Mouse (Mus musculus) forebrain, embryonic 15.5 days (tissue): ENCODE data around the gene Ap1ar. TPM values are rescaled to one million over a fixed set of nuclear protein-coding genes. Genes with fewer than 3 reads are reported as not detected.
"Not testable (repeated sequence)": the region's sequence is repeated elsewhere in the genome, so short reads cannot be mapped to it uniquely, and the experiment has no call there.

ENCODE experiments used
- ATAC-seq: fragments of 200-750 bp; cut with Nextera tagmentation; replicated peaks from 2 replicates; pipeline ENCODE4 v1.8.0; 2017; ENCODE audit warnings: mild to moderate bottlenecking, moderate TSS enrichment, moderate library complexity
- H3K27ac ChIP-seq: fragments of 300-500 bp; sonication (generic); replicated peaks from 2 replicates; pipeline ENCODE4 v1.5.1; 2015; ENCODE audit warnings: mild to moderate bottlenecking, inconsistent platforms
- H3K27me3 ChIP-seq: fragments of 300-500 bp; sonication (generic); 2 replicates; pipeline ENCODE4 v1.6.1; 2015; ENCODE audit warnings: inconsistent platforms
- H3K36me3 ChIP-seq: fragments of 300-500 bp; sonication (generic); 2 replicates; pipeline ENCODE4 v1.6.1; 2015; ENCODE audit warnings: mild to moderate bottlenecking, inconsistent platforms
- H3K4me1 ChIP-seq: fragments of 300-500 bp; sonication (generic); 2 replicates; pipeline ENCODE4 v1.6.1; 2015; ENCODE audit warnings: inconsistent platforms
- H3K4me2 ChIP-seq: fragments of 300-500 bp; sonication (generic); replicated peaks from 2 replicates; pipeline ENCODE4 v1.6.1; 2015; ENCODE audit warnings: mild to moderate bottlenecking, inconsistent platforms
- H3K4me3 ChIP-seq: fragments of 300-500 bp; sonication (generic); 2 replicates; pipeline ENCODE4 v1.5.1; 2015; ENCODE audit warnings: mild to moderate bottlenecking, inconsistent platforms
- H3K9ac ChIP-seq: fragments of 300-500 bp; sonication (generic); replicated peaks from 2 replicates; pipeline ENCODE4 v1.6.1; 2015; ENCODE audit warnings: mild to moderate bottlenecking, inconsistent platforms
- H3K9me3 ChIP-seq: fragments of 300-500 bp; sonication (generic); 2 replicates; pipeline ENCODE4 v1.6.1; 2016; ENCODE audit warnings: inconsistent platforms
- WGBS: fragments of 180-500 bp; shearing (Covaris S2); methylation state at CpG from one replicate; pipeline ENCODE4 v1.1.7; 2015; ENCODE audit warnings: mixed read lengths; 5-methylcytosine and 5-hydroxymethylcytosine counted together
- polyA plus RNA-seq: library from polyadenylated mRNA; unstranded; fragments of >200 nt; fragmentation: Nextera tagmentation; extraction: Ambion mirVana; gene quantifications from 2 replicates; pipeline ENCODE4 v1.2.1, GENCODE M21; 2015

The Ap1ar gene
- polyA plus RNA-seq, 1 experiment from 2014 or later = 89.2 TPM

DNA sequence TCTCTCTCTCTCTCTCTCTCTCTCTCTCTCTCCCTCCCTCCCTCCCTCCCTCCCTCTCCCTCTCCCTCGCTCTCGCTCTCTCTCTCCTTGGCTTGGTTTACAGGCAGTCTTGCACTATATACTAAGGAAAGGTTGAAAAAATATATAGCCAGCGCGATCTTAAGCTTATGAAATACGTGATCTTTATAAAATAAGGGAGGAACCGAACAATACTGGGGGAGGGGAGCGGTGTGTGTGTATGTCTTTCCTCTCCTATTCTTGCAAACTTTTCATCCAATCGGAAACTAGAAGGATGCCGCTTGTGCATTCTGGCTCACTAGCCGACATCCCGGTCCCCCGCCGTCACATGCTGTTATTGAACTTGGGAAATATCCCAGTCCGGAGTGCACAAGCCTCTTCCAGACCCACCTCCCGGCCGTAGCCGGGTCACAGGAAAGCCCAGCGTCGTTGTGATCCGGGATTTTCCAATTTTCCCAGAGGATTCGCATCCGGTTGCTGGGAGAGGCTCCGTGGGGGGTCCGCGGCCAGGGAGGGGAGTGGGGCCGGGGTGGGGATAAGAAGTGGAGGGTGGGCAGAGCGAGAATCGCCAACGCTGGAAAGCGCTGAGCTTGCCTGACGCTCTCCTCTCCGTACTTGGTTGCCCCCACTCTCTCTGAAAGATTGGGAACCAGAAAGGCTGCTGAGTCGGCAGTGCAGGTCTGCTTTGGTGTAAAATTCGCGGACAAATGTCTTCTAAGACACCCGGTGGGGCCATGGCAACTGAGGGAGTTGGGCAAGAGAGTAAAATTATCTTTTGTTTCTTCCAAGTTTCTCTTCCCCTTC, 46.9 kb downstream of the Ap1ar start:
- H3K9me3 ChIP-seq = no peaks in the 10 kb centered on the region
- H3K36me3 ChIP-seq = no peaks in the 10 kb centered on the region
- peaks cover 14% of the 10 kb centered on the region for H3K27me3 ChIP-seq
- peaks cover 23% of the 10 kb centered on the region for H3K4me1 ChIP-seq
- peak; percentile 62 for ATAC-seq
- under 1% methylated on average over 36 of the region's 36 CpGs for WGBS
- H3K9ac ChIP-seq = peak overlapping the region; percentile 54
- H3K27ac ChIP-seq = no peak overlapping the region; the same call in 1 of the 2 replicates
- peak overlapping the region; percentile 58 for H3K4me3 ChIP-seq
- H3K4me2 ChIP-seq = peak overlapping the region; percentile 99

- Histone ChIP-seq H3K27ac (no peak within 1 kb of the TSS; the same call in 1 of the 2 replicates), H3K27me3 (peaks cover 15% of the 10 kb centered on the region)
Observed at GRCm38 (mm10) chr3:127789500-127790191, 47.7 kb downstream of the Ap1ar start, which contains the start of gene Tifa. TSS of gene Tifa (plus strand) at chr3:127789805.

DNA sequence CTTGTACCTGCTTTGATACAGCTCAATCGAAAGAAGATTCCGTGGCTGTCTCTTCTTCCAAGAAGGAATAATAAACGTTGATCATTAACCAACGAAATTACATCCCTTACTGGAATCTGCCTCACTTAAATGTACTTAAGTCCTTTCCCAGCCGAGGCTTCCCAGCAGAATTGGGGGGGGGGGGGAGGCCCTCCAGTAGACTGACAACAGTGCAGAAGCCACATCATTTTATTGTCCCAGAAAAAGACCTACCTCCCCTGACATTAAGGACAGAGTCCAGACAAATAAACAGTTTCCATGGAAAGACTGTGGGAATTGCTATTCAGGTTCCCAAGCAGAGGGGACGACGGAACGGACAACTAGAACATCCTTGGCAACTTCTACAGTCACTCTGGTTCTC, 48.4 kb downstream of the Ap1ar start:
- H3K9ac ChIP-seq = no peak overlapping the region
- no peak for ATAC-seq
- H3K27ac ChIP-seq = no peak overlapping the region
- peaks cover 16% of the 10 kb centered on the region for H3K27me3 ChIP-seq
- H3K36me3 ChIP-seq = no peaks in the 10 kb centered on the region
- H3K4me3 ChIP-seq = peak overlapping the region; percentile 58; the same call in 1 of the 2 replicates
- H3K9me3 ChIP-seq = no peaks in the 10 kb centered on the region
- 27% methylated on average over 8 of the region's 8 CpGs for WGBS
- H3K4me2 ChIP-seq = peak overlapping the region; percentile 99; the same call in 1 of the 2 replicates
- peaks cover 23% of the 10 kb centered on the region for H3K4me1 ChIP-seq

More at GRCm38 (mm10) chr3:127789500-127790191, 47.7 kb downstream of the Ap1ar start, which contains the start of gene Tifa:
- Histone ChIP-seq H3K9me3 (no peaks in the 10 kb centered on the region), H3K9ac (peak within 1 kb of the TSS; percentile 54), H3K4me2 (peak within 1 kb of the TSS; percentile 99), H3K4me1 (peaks cover 23% of the 10 kb centered on the region), H3K36me3 (no peaks in the 10 kb centered on the region), H3K4me3 (peak within 1 kb of the TSS; percentile 58)
- peak; percentile 66 for ATAC-seq
- WGBS = under 1% methylated on average over 44 of the region's 44 CpGs

GRCm38 (mm10) chr3:127788038-127788437, 49.3 kb downstream of the Ap1ar start:
- Histone ChIP-seq H3K9ac (no peak overlapping the region), H3K4me1 (peaks cover 23% of the 10 kb centered on the region), H3K27me3 (peaks cover 16% of the 10 kb centered on the region), H3K4me3 (no peak overlapping the region), H3K27ac (no peak overlapping the region), H3K4me2 (no peak overlapping the region), H3K36me3 (no peaks in the 10 kb centered on the region), H3K9me3 (no peaks in the 10 kb centered on the region)
- no peak for ATAC-seq
- 51% methylated on average over 7 of the region's 7 CpGs for WGBS

GRCm38 (mm10) chr3:127787032-127787431, 50.3 kb downstream of the Ap1ar start:
- peaks cover 23% of the 10 kb centered on the region for H3K4me1 ChIP-seq
- no peak overlapping the region for H3K4me2 ChIP-seq
- no peak overlapping the region for H3K9ac ChIP-seq
- no peaks in the 10 kb centered on the region for H3K9me3 ChIP-seq
- no peak overlapping the region for H3K4me3 ChIP-seq
- H3K36me3 ChIP-seq = no peaks in the 10 kb centered on the region
- H3K27me3 ChIP-seq = peaks cover 12% of the 10 kb centered on the region
- ATAC-seq = no peak
- no peak overlapping the region for H3K27ac ChIP-seq

DNA sequence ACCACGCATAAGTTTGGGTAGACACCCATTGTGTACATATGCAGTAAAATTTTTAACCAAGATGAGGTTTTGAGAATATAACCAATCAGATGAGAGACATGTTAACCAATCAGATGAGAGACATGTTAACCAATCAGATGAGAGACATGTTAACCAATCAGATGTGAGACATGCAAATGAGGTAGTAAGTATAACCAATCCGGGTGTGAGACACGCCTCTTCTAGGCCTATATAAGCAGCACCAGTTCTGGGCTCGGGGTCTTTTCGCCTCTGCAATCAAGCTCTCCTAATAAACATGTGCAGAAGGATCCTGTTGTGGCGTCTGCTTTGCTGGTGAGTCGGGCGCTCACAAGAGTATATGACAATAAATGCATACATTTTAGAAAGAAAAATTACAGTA, 53.6 kb downstream of the Ap1ar start:
- H3K27ac ChIP-seq, H3K4me2 ChIP-seq, H3K9ac ChIP-seq, H3K4me3 ChIP-seq, H3K4me1 ChIP-seq, H3K36me3 ChIP-seq, H3K9me3 ChIP-seq, ATAC-seq: not testable (repeated sequence)
- WGBS = 95% methylated on average over 8 of the region's 8 CpGs
- peaks cover 12% of the 10 kb centered on the region for H3K27me3 ChIP-seq

DNA sequence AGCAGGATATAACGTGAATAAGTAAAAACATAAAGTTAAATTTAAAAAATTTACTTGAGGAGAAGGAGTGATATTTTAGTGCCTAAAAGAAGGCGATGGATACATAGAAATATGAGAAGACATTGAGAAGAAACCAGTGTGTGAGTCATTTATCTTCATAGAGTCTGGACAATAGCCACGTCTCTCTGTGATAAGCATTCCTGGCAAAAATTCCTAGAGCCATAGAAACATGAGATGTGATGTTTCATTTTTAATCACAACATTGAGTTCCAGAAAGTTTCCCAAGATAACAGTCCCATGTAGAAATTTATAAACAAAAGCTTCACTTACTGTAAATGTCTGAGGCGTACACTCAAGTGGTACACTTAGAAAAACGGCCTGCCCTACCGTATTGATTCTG, 54.4 kb downstream of the Ap1ar start:
- 92% methylated on average over 6 of the region's 6 CpGs for WGBS
- H3K9me3 ChIP-seq = no peaks in the 10 kb centered on the region
- H3K27ac ChIP-seq = no peak overlapping the region
- H3K36me3 ChIP-seq = no peaks in the 10 kb centered on the region
- H3K4me2 ChIP-seq = no peak overlapping the region
- H3K9ac ChIP-seq = no peak overlapping the region
- H3K27me3 ChIP-seq = peaks cover 8% of the 10 kb centered on the region
- ATAC-seq = no peak
- H3K4me3 ChIP-seq = no peak overlapping the region
- peaks cover 7% of the 10 kb centered on the region for H3K4me1 ChIP-seq

DNA sequence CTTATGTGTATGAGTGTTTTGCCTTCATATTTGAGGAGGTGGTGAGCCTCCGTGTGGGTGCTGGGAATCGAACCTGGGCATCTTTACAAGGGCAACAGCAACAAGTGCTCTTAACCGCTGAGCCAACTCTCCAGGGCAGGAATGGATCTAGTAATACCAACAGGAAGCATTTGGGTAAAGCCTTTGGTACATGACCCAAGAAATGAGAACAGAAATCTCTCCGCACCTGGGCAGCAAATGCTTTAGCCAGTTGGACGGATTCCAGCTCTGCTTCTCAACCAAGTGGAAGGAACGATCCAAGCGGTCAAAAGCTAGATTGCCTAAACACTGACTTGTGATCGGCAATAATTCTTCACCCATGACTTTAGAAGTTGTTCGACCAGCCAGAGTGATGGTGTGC, 56.4 kb downstream of the Ap1ar start:
- Histone ChIP-seq H3K27ac (no peak overlapping the region), H3K9ac (no peak overlapping the region), H3K27me3 (0 out of 2 replicates have a peak, but pooled peaks cover 2% of the 10 kb centered on the region), H3K4me2 (no peak overlapping the region), H3K4me1 (peaks cover 7% of the 10 kb centered on the region), H3K4me3 (no peak overlapping the region), H3K36me3 (no peaks in the 10 kb centered on the region), H3K9me3 (no peaks in the 10 kb centered on the region)
- 93% methylated on average over 9 of the region's 9 CpGs for WGBS
- ATAC-seq = no peak

- WGBS = 3% methylated on average over 24 of the region's 24 CpGs
- peaks cover 7% of the 10 kb centered on the region for H3K4me1 ChIP-seq
- H3K9ac ChIP-seq = peak within 1 kb of the TSS; percentile 25
Observed at GRCm38 (mm10) chr3:127780021-127780644, 57.2 kb downstream of the Ap1ar start, which contains the start of gene Alpk1. TSS of gene Alpk1 (minus strand) at chr3:127780527.

DNA sequence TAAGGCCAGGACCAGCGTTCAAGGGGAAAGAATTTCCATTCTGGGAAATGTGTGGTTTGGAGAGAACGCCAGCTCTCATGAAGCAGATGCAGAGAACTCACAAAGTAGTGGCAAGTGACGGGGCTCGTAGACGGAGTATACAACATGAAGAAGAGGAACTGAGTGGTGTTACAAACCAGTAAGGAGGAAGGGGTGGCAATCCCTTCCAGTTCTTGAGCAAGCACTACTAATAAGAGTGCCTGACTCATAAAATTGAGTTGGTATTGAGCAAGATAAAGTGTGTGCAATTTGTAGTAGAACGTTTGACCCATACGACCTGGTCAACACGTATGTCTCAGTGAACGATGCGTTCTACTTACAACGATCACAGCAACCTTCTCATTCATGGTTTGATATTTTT, 68.2 kb downstream of the Ap1ar start:
- no peak for ATAC-seq
- Histone ChIP-seq H3K4me3 (no peak overlapping the region), H3K4me1 (no peaks in the 10 kb centered on the region), H3K36me3 (no peaks in the 10 kb centered on the region), H3K9ac (no peak overlapping the region), H3K27ac (no peak overlapping the region), H3K9me3 (no peaks in the 10 kb centered on the region), H3K4me2 (no peak overlapping the region), H3K27me3 (no peaks in the 10 kb centered on the region)
- WGBS = 92% methylated on average over 11 of the region's 11 CpGs

More at GRCm38 (mm10) chr3:127780021-127780644, 57.2 kb downstream of the Ap1ar start, which contains the start of gene Alpk1:
- H3K9me3 ChIP-seq = no peaks in the 10 kb centered on the region
- no peaks in the 10 kb centered on the region for H3K36me3 ChIP-seq
- H3K27me3 ChIP-seq = 0 out of 2 replicates have a peak, but pooled peaks cover 2% of the 10 kb centered on the region
- ATAC-seq = peak; percentile 64
- H3K4me2 ChIP-seq = peak within 1 kb of the TSS; percentile 58
- H3K4me3 ChIP-seq = peak within 1 kb of the TSS; percentile 40
- H3K27ac ChIP-seq = no peak within 1 kb of the TSS

- Histone ChIP-seq H3K4me2 (no peak overlapping the region), H3K9me3 (no peaks in the 10 kb centered on the region), H3K9ac (no peak overlapping the region), H3K4me3 (no peak overlapping the region), H3K27ac (no peak overlapping the region), H3K27me3 (peaks cover 2% of the 10 kb centered on the region; the same call in 1 of the 2 replicates), H3K4me1 (no peaks in the 10 kb centered on the region), H3K36me3 (no peaks in the 10 kb centered on the region)
- WGBS = 70% methylated on average over 3 of the region's 3 CpGs
- no peak for ATAC-seq
Observed at GRCm38 (mm10) chr3:127765971-127766370, 71.4 kb downstream of the Ap1ar start.

GRCm38 (mm10) chr3:127764541-127764940, 72.8 kb downstream of the Ap1ar start:
- H3K4me2 ChIP-seq = no peak overlapping the region
- H3K27ac ChIP-seq = no peak overlapping the region
- H3K36me3 ChIP-seq = no peaks in the 10 kb centered on the region
- H3K4me1 ChIP-seq = no peaks in the 10 kb centered on the region
- no peak overlapping the region for H3K4me3 ChIP-seq
- no peak overlapping the region for H3K9ac ChIP-seq
- no peaks in the 10 kb centered on the region for H3K9me3 ChIP-seq
- H3K27me3 ChIP-seq = peaks cover 3% of the 10 kb centered on the region; the same call in 1 of the 2 replicates
- ATAC-seq = no peak
- whole genome bisulfite sequencing = 56% methylated on average over 5 of the region's 5 CpGs
